Mouse (Mus musculus): Measurements from ENCODE around the gene Pdik1l.
"Not testable (repeated sequence)": the region's sequence is repeated elsewhere in the genome, so short reads cannot be mapped to it uniquely, and the experiment has no call there.

Gene Pdik1l

DNA sequence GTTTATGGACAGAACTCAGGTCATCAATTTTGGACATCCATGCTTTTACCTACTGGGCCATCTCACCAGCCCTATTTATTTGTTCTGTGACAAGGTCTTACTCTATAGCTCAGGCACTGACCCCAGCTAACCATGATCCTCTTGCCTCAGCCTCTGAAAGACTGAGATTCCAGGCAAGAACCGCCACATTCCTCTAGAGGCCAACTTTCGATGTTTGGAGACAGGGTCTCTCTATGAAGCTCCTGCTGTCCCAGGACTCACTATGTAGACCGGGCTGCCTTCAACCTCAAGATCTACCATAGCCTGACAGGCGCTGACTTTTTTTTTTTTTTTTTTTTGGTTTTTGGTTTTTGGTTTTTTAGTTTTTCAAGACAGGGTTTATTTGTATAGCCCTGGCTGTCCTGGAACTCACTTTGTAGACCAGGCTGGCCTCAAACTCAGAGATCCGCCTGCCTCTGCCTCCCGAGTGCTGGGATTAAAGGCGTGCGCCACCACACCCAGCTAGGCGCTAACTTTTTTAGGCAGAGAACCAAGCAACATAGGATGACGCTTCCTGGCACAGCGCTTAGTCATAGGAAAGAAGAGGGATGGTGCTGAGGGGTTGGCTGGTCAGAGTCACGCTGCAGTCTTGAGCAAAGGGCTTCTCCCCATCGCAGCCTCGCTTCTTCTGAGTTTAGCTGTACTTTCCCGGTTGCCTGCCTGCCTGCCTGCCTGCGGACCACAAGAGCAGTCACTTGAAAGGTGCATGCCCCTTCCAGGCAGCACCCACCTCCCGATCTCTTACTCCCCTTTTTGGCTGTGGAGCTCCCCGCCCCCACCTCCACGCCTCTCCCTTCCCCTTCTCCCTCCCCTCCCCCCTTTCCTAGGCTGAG, 11.2 kb upstream of the Pdik1l start:
- no peak for DNase-seq

DNA sequence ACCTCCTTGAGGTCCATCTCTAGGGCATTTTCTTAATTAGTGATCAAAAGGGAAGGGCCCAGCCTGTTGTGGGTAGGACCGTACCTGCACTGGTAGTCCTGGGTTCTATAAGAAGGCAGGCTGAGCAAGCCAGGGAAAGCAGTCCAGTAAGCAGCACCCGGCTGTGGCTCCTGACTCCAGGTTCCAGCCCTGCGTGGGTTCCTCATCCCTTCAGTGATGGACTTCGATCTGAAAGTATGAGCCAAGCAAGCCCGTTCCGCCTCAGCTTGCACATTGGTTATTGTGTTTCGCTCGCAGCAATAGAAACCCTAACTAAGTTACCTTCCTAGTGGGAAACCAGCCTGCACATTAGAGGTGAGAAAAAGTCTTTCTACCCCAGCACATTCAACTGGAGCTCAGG, 9.7 kb upstream of the Pdik1l start:
- DNase-seq, result no peak

DNA sequence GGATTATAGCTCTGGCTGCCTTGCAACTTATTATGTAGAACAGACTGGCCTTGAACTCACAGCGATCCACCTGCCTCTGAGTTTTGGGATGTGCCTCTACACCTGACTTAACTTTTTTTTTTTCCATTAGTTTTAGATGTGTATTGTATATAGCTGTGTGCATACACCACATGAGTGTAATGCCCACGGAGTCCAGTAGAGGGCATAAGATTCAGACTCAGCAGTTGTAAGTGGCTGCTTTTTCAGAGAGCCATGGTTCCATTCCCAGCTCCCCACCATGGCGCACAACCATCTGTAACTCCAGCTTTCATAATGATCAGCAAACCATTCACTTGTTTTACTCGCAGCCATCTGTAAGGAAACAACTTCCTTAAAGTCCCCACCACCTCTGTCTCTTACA, 8.8 kb upstream of the Pdik1l start:
- DNase-seq, result no peak

DNA sequence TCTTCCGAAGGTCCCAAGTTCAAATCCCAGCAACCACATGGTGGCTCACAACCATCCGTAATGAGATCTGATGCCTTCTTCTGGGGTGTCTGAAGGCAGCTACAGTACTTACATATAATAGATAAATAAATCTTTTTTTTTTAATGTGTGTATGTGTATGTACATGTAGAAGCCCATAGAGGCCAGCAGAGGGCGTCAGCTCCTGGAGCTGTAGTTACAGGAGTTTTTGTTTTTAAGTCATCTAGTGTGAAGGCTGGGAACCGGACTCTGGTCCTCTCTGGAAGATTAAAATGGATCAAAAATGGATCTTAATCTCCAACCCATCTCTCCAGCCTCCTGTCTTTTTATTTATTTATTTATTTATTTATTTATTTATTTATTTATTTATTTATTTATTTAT, 8.4 kb upstream of the Pdik1l start:
- not testable (repeated sequence) for DNase-seq

DNA sequence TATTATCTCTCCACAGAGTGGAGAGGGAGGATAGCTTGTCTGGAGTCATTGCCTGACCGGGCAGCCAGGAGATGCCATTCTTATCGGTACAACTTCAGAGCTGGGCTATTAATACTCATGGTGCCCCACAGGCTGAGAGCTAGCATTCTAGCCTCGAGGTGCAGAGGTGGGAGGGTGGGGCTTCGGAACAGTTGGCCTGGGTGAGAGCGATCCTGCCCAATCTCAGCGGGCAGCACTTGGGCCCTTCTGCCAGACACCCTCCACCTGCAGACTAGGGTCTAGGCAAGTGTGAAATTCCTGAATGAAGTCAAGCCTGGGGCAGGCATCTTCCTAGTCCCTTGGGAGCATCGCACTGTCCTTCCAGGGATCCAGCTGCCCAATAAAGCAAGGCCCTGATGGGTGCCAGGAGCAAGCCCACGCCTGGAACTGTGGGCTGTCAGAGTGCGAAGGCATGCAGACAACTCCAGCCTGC, 6.0 kb upstream of the Pdik1l start:
- DNase-seq, result no peak

DNA sequence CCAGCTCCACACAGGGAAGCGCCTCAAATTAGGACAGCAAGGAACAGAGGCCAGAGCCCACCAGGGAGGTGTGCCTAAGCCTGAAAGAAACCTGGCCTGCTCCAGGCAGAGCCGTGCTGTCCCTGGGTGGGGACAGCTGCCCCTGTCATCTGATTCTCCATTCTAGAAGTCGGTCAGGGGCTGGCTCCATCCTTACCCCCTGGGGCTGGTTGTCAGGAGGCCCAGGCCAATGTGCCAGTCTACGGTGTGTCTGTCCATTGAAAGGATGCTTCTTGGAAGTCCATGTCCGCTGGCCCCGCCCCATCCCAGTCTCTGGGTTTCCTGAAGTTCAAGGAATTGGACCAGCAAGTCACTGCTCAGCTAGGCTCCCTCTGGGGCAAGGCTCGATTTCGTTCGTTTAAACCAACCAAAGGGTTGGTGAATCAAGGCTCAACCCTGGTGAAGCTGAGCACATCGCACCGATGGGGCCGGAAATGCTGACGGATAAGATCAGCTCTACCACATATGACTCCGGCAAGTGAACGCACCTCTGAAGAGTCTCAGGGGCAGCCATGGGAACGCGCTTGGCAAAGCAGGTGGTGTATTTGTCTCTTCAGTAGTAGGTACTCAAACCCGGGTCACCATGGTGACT, 5.5 kb upstream of the Pdik1l start:
- DNase-seq, result no peak

DNA sequence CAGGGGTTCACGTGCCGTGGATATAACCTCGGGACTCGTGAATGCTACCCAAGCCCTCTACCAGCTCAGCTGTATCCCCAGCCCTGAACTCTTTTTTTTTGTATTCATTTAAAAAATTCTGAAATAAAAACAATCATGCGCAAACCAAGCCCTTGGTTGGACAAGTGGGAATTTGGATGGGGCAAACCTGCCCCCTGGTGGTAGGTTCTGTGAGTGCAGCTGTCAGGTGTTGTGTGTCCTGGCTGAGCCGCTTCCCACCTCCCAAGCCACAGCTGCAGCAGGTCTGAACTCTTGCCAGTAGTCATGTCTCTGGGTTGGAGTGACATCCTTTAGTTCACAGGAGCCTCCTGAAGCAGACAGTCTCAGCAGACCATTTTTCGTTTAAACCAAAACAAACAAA, 4.4 kb upstream of the Pdik1l start:
- DNase-seq, result peak; percentile 75

DNA sequence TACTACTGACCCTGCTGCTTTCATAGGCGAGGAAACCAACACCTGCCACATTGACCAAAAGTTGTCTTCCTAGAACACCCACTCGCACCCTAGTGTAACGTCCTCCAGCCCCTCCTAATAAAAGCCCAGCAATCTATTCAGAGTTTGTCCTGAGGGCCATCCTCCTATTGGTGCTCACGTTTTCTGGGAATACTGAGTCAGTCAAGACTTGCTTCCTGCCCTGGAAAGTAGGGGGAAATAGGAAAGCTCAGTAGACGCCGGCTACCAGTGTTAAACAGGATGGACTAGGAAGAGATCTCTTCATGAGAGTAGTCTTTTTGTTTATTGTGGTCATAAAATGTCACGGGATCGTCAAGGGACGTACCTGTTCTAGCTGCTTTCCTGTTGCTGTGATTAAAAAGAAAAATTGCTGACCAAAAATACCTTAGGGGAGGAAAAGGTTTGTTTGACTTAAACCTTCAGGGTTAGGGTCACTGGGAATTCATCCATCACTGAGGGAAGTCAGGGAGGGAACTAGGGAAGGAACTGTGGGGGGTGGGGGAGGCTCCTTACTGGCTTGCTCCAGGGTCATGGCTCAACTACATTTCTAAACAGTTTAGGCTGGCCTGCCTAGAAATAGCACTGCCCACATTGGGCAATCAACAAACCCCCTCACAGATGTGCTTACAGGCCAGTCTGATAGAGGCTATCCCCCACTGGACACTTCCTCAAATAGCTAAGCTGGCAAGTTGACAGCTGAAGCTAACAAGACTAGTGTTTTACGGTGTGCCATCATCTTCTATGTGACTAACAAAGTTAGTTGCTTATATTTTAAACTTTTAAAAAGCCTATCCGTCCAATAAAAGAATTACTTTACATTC, 932 bp upstream of the Pdik1l start:
- DNase-seq, result no peak

DNA sequence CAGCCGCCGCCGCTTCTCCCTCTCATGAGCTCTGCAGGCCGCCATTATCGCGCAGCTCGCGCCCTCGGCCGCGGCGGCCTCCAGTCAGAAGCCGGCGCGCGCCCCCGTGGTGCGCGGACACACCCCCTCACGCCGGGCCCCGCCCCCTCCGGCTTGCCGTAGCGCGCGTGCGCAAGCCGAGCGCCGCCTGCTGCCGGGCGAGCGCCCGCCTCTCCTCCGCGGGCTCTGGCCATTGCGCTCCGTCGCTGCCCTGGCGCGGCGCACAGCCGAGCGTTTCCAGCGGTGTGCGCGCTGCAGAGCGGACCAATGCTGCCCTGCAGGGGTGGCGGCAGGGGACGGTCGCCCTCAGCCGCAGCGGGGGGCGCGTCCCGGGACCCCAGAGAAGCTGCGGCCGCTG, 529 bp downstream of the Pdik1l start:
- DNase-seq, result peak; percentile 99

DNA sequence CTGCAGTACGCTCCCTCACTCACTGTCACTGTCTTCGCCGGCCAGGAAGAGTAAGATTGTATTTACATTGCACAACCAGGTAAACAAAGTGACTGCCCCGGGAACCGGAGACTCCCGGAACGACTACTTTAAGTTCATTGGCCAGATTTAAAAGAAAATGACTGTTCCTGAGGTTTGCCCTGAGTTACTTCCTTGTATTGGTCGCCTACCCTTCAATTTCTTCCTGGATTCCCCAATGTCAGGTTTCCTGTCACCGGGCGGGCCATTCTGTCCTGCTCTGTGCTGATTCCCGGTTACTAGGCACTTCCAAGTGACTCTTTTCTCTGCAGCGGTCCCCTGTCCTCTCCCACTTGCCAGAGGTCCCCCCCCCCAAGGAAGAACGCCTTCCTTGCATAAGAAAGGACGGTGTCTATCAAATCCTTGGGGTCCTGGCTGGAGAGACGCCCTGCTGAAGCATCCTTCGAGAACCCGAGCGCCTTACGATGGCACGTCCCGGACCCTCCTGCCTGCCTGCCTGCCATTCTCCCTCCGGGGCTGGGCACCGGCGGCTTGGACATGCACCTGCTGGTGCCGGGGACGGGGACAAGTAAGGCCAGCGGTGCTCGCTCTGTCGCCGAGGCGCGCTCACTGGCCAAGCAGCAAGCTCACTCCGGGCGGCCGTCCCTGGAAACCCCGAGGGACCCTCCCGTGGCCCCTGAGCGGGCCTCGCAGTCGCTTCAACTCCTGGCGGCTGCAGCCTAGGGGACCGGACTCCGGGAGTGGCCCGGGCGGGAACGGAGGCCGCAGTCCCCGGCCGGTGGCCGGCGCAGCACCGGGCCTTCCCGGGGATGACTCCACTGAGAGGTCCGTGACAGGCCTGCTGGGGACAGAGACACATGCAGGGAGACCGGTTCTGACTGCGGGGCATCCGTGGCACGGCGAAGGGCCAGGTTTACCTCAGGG, 1.2 kb downstream of the Pdik1l start:
- DNase-seq, result peak; percentile 40

DNA sequence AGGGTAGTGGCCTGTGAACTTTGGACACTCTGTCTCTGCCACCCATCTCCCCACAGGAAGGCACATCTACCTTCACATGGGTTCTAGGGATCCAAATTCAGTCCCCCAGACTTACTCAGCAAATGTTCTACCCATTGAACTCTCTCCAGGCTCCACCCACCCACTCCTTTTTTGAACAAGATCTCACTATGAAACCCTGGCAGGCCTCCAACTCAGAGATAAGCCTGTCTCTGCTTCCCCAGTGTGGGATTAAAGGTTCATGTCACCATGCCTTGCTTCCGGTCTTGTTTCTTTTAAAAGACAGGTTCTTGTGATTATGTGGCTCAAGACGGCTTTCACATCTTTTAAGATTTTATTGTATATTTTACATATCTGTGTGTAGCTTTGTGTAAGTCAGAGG, 2.8 kb downstream of the Pdik1l start:
- DNase-seq, result no peak

DNA sequence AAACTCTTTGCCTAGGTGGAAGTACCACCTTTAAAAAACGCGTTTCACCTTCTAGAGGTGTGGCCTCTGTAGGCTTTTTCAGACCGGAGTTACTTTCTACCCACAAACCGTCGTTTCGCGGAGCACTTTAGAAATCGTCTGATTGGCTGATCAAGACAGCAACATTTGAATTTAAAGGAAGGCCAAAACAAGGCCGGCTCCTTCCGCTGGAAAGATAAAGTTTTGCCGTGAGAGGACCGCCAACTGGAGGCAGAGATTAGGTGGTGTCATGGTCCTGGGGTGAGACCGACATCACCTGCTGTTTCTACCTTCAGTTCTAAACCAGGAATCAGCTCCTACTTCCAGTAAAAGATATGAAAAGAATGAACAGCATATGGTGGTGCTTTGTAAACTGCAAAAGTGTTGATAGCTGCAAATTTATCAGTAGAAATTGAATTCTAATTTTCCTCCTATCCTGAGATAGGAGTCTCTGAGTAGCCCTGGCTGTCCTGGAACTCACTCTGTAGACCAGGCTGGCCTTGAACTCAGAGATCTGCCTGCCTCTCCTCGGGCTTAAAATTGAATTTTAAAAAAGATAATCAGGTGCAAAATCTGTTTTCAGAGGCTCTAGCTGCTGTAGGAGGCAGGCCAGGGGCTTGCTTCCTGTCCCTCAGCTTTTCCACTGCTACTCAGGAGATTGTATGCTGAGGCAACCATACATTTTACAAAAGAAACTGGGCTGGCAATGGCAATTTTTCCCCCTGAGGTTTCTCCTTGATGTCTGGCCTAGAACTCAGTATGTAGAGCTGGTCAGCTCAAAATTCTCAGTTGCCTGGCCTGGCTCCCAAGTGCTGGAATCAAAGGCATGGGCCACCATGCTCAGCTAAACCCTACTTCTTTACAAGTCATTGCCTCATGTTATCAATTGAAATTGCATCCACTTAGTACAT, 14.0 kb downstream of the Pdik1l start:
- no peak for DNase-seq

DNA sequence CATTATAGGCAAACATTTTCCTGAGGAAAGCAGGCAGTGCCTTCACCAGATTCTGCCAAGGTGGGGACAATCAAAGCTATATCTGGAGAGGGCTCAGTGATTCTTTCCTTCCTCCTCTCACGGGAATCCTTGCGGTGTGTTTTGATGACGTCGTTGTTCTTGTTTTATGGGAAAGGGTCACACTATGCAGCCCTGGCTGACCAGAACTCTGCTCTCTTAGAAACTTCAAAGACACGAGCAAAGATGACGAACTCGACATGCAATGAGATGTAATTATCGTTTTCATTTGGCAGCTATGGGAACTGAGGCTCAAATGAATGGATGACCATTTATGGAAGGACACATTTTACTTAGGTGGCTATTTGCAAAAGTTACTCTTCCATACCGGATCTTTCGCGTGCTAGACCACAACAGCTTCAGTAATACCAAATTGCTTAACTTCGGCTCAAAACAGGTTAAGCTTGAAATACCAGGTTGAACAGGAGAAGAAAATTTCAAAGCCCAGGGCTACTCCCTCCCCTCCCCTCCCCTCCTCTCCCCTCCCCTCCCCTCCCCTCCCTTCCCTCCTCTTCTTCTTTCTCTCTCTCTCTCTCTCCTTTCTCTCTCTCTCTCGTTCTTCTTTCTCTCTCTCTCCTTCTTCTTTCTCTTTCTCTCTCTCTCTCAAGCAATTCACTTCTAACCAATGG, 14.8 kb downstream of the Pdik1l start:
- DNase-seq, result no peak

DNA sequence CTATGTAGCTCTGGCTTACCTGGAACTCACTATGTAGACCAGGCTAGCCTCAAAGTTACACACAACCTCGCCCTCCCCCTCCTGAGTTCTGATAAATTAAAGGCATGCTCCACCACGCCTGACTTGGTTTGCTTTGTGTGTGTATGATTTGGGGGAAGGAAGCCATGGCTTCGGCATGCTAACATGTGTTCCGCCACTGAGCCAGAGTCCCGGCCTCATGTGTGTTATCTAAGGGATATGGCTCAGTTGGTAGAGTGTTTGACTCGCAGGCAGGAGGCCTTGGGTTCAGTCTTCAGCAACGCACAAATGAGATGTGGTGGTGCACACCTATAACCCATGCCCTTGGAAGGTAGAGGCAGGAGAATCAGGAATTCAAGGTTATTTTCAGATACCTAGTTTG, 15.7 kb downstream of the Pdik1l start:
- DNase-seq, result no peak

DNA sequence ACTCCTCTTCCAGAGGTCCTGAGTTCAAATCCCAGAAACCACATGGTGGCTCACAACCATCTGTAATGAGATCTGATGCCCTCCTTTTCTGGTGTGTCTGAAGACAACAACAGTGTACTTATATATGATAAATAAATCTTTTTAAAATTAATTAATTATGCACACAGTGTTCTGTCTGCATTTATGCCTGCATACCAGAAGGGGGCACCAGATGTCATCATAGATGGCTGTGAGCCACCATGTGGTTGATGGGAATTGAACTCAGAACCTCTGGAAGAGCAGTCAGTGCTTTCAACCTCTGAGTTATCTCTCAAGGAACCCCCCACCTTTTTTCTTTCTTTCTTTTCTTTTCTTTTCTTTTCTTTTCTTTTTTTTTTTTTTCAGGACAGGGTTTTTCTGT, 18.1 kb downstream of the Pdik1l start:
- not testable (repeated sequence) for DNase-seq

DNA sequence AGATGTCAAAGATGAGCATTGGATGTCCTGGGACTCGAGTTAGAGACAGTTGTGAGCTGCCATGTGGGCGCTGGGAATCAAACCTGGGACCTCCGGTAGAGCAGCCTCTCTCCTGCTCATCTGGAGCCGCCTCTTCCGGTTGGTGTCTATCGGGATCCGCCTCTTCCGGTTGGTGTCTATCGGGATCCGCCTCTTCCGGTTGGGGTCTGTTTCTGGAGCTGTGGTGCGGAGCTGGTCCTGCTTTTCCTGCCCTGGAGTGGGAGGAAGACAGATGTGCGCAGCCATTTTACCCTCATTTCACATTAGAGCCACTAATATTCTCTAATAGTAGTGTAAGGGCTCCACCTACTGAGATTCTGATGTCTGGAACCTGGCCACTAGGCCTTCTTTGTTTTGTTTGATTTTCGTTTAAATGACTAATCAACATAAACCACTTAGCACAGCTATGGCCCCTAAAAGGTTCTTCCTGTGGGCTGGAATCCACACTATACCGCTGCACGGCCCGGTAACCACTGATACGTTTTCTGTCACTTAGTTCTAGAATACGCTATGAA, 19.5 kb downstream of the Pdik1l start:
- DNase-seq, result no peak

DNA sequence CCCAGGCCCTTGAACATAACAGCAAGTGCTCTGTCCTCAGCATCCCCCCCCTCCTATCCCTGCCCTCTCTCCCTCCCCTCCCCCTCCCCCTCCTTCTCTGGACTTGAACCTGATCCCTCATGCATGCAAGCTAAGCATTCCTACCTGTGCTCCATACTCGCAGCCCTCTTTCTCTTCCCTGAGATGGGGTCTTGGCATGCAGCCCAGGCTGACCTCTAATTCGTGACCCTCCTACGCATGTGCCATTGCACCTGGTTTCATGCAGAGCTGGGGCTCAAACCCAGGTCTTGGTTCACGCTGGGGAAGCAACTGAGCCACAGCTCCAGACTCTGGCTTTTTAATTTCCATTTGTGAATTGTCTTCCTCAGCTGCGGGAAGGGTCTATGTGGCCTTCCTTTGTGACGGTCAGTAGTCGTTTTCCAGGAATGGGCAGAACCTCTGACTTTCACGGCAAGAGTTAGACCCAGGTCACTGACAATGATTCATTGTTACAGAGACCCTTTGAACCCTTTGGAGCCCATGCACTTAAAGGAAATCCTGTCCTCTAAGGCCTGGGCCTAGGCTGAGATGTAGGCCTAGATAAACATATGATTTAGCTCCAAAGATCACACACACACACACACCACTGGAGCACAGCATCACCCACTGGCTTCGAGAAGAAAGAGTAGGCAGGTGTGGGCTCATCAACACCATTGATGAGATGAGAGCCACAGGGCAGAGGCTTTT, 21.7 kb downstream of the Pdik1l start:
- DNase-seq, result no peak

DNA sequence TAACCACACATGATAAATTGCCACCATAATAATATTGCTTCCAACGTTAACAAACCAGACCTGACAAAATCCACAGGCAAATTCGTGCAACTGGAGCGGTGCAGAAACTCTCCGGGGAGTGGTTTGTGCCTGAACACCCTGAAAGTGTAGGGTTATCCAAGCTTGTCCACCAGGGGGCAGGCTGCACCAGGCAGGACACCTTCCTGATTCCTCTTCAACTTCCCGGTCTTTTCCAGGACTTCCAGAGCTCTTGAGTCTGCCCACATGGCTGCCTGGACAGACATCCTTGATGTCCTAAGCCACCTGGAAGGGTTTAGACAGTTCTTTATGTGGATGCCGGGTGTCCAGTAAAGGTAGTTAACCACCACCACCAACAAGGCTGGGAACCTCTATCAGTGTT, 24.5 kb downstream of the Pdik1l start:
- peak; percentile 55 for DNase-seq

DNA sequence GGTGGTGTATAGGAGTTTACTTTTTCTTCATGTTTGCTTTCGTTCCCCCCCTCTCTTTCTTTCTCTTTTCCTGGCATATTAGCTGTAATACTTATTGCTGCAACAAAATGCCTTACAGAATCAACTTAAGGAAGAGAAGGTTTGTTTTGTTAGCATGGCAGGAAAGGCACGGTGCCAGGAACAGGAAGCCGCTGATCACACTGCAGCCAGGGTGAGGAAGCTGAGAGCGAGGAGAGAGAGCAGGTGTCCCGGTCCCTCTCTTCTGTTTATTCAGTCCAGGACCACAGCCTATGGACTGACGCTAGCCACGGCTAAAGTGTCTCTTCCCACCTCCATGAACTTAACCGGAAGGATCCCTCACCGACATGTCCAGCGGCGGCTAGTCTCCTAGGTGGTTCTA, 29.3 kb downstream of the Pdik1l start:
- DNase-seq, result no peak
